Mouse (Mus musculus) stomach, postnatal 0 days (tissue): Measurements from ENCODE around the gene Spint2.

ENCODE experiments used
- CTCF ChIP-seq: IDR thresholded peaks from 2 replicates; pipeline ENCODE4 v1.5.1; 2016; ENCODE audit warnings: antibody characterized with exemption, low read depth, mild to moderate bottlenecking, moderate library complexity
- EP300 ChIP-seq: optimal IDR thresholded peaks from 2 replicates; pipeline ENCODE3; 2016; ENCODE audit warnings: antibody characterized with exemption

GRCm38 (mm10) chr7:29228202-29228601, 53.5 kb downstream of the Spint2 start:
- TF ChIP-seq EP300 (no peak), CTCF (no peak)
